Mouse (Mus musculus): ENCODE measurements around the gene Dstn. TPM values are rescaled to one million over a fixed set of nuclear protein-coding genes. Genes with fewer than 3 reads are reported as not detected.

Dstn gene
- polyA plus RNA-seq, 1 experiment from 2014 or later = 684 TPM

- Histone ChIP-seq H3K4me2 (ENCODE audit: low read length) (no peak overlapping the region), H3K36me3 (ENCODE audit: control insufficient read depth, insufficient read depth, low read length) (peaks cover 67% of the 10 kb centered on the region), H3K27me3 (replicated peaks; ENCODE audit: control insufficient read depth, insufficient read depth, low read length) (no peaks in the 10 kb centered on the region), H3K4me1 (replicated peaks; ENCODE audit: control insufficient read depth, insufficient read depth, low read length) (no peaks in the 10 kb centered on the region), H3K4me3 (ENCODE audit: low read depth, low read length) (no peak overlapping the region), H3K9ac (ENCODE audit: low read length) (no peak overlapping the region), H3K9me3 (ENCODE audit: control insufficient read depth, low read length) (no peaks in the 10 kb centered on the region), H3K27ac (ENCODE audit: low read depth) (no peak overlapping the region)
- ATAC-seq (replicated peaks; ENCODE audit: low FRiP score, low TSS enrichment, low read depth) = no peak
- DNase-seq (ENCODE audit: low spot score) = no peak
- 95% methylated on average over 5 of the region's 5 CpGs for WGBS
These were observed 60.1 kb downstream of the Dstn start for GRCm38 (mm10) chr2:143975146-143975649.

- Histone ChIP-seq H3K36me3 (ENCODE audit: control insufficient read depth, insufficient read depth, low read length) (peaks cover 50% of the 10 kb centered on the region), H3K9ac (ENCODE audit: low read length) (no peak overlapping the region)
- WGBS = 95% methylated on average over 8 of the region's 8 CpGs
These were observed 63.5 kb downstream of the Dstn start for GRCm38 (mm10) chr2:143978444-143979147.

DNA sequence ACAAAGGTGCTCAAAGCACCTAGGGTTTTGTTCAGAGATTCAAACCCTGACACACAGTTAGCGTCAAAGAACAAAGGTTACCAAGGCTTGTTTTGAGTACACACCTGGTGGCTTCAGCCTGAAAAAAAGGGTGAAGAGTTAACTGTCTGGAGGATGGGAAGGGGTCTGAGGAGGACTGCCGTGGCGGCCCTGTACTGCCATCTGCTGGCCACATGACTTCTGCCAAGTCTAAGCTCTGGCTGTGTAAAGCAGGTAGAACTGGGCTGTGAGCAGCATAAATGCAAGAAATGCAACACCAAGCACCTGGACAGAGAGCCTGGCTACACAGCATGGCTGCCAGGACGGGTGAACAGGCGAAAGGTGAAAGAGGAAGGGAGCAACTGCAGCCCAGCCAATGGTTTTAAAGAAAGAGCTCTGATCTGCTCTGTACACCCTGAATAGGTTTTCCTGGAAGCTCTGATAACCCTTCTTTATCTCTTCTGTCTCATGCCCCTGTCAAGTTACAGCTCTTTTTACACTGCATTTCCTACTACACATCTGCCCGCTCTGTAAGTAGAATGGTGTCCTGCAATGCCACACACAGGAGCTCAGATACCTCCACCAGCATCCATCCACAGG lies 65.8 kb downstream of the Dstn start:
- Histone ChIP-seq H3K27ac (ENCODE audit: low read depth) (no peak overlapping the region), H3K9ac (ENCODE audit: low read length) (no peak overlapping the region), H3K4me1 (replicated peaks; ENCODE audit: control insufficient read depth, insufficient read depth, low read length) (no peaks in the 10 kb centered on the region), H3K4me3 (ENCODE audit: low read depth, low read length) (no peak overlapping the region), H3K9me3 (ENCODE audit: control insufficient read depth, low read length) (no peaks in the 10 kb centered on the region), H3K27me3 (replicated peaks; ENCODE audit: control insufficient read depth, insufficient read depth, low read length) (no peaks in the 10 kb centered on the region), H3K36me3 (ENCODE audit: control insufficient read depth, insufficient read depth, low read length) (peaks cover 50% of the 10 kb centered on the region), H3K4me2 (ENCODE audit: low read length) (no peak overlapping the region)
- DNase-seq (ENCODE audit: low spot score) = peak; percentile 85
- ATAC-seq (replicated peaks; ENCODE audit: low FRiP score, low TSS enrichment, low read depth) = peak; percentile 76; the same call in 1 of the 2 replicates
- 36% methylated on average over 6 of the region's 6 CpGs for WGBS

More at GRCm38 (mm10) chr2:143978444-143979147, 63.5 kb downstream of the Dstn start:
- H3K4me2 ChIP-seq (ENCODE audit: low read length) = no peak overlapping the region
- ATAC-seq (replicated peaks; ENCODE audit: low FRiP score, low TSS enrichment, low read depth) (no peak), DNase-seq (ENCODE audit: low spot score) (no peak)
- no peak overlapping the region for H3K27ac ChIP-seq (ENCODE audit: low read depth)
- no peaks in the 10 kb centered on the region for H3K4me1 ChIP-seq (replicated peaks; ENCODE audit: control insufficient read depth, insufficient read depth, low read length)
- no peak overlapping the region for H3K4me3 ChIP-seq (ENCODE audit: low read depth, low read length)
- H3K9me3 ChIP-seq (ENCODE audit: control insufficient read depth, low read length) = no peaks in the 10 kb centered on the region
- no peaks in the 10 kb centered on the region for H3K27me3 ChIP-seq (replicated peaks; ENCODE audit: control insufficient read depth, insufficient read depth, low read length)

GRCm38 (mm10) chr2:143982152-143982551 lies 67.0 kb downstream of the Dstn start:
- no peaks in the 10 kb centered on the region for H3K4me1 ChIP-seq (replicated peaks; ENCODE audit: control insufficient read depth, insufficient read depth, low read length)
- no peak overlapping the region for H3K4me2 ChIP-seq (ENCODE audit: low read length)
- DNase-seq (ENCODE audit: low spot score) = no peak
- ATAC-seq (replicated peaks; ENCODE audit: low FRiP score, low TSS enrichment, low read depth) = no peak
- 86% methylated on average over 4 of the region's 4 CpGs for WGBS
- H3K4me3 ChIP-seq (ENCODE audit: low read depth, low read length) = no peak overlapping the region
- H3K27me3 ChIP-seq (replicated peaks; ENCODE audit: control insufficient read depth, insufficient read depth, low read length) = no peaks in the 10 kb centered on the region
- H3K9ac ChIP-seq (ENCODE audit: low read length) = no peak overlapping the region
- no peaks in the 10 kb centered on the region for H3K9me3 ChIP-seq (ENCODE audit: control insufficient read depth, low read length)
- H3K27ac ChIP-seq (ENCODE audit: low read depth) = no peak overlapping the region
- H3K36me3 ChIP-seq (ENCODE audit: control insufficient read depth, insufficient read depth, low read length) = peaks cover 55% of the 10 kb centered on the region

DNA sequence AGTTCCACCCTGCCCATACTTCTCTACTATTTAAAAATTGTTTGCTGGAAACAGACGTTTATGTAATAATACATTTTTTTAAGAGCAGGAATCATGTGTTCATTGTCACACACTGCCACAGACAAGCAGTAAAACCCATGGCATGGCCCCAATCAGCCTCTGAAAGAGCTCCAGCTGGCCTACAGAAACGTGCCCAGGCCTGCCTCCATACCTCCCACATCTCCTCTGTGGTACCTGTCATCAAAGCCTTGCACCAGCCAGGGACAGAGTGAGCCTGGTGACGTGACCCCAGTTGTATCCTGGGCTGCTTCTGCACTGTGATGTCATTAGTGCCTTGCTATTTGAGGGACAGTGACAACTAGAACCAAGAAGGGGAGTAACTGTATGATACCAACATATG lies 67.8 kb downstream of the Dstn start:
- Histone ChIP-seq H3K9me3 (ENCODE audit: control insufficient read depth, low read length) (no peaks in the 10 kb centered on the region), H3K4me3 (ENCODE audit: low read depth, low read length) (no peak overlapping the region), H3K4me1 (replicated peaks; ENCODE audit: control insufficient read depth, insufficient read depth, low read length) (no peaks in the 10 kb centered on the region), H3K4me2 (ENCODE audit: low read length) (no peak overlapping the region), H3K36me3 (ENCODE audit: control insufficient read depth, insufficient read depth, low read length) (peaks cover 61% of the 10 kb centered on the region), H3K27me3 (replicated peaks; ENCODE audit: control insufficient read depth, insufficient read depth, low read length) (no peaks in the 10 kb centered on the region), H3K9ac (ENCODE audit: low read length) (no peak overlapping the region), H3K27ac (ENCODE audit: low read depth) (no peak overlapping the region)
- ATAC-seq (replicated peaks; ENCODE audit: low FRiP score, low TSS enrichment, low read depth) = no peak
- DNase-seq (ENCODE audit: low spot score) = no peak
- WGBS = 51% methylated on average over 3 of the region's 3 CpGs

- Histone ChIP-seq H3K9ac (ENCODE audit: low read length) (no peak overlapping the region), H3K4me2 (ENCODE audit: low read length) (no peak overlapping the region), H3K27me3 (replicated peaks; ENCODE audit: control insufficient read depth, insufficient read depth, low read length) (no peaks in the 10 kb centered on the region), H3K4me3 (ENCODE audit: low read depth, low read length) (no peak overlapping the region), H3K36me3 (ENCODE audit: control insufficient read depth, insufficient read depth, low read length) (peaks cover 59% of the 10 kb centered on the region), H3K27ac (ENCODE audit: low read depth) (no peak overlapping the region), H3K4me1 (replicated peaks; ENCODE audit: control insufficient read depth, insufficient read depth, low read length) (no peaks in the 10 kb centered on the region), H3K9me3 (ENCODE audit: control insufficient read depth, low read length) (no peaks in the 10 kb centered on the region)
- no peak for ATAC-seq (replicated peaks; ENCODE audit: low FRiP score, low TSS enrichment, low read depth)
- no peak for DNase-seq (ENCODE audit: low spot score)
- WGBS = 59% methylated on average over 2 of the region's 2 CpGs
These were observed 68.4 kb downstream of the Dstn start for GRCm38 (mm10) chr2:143983482-143983881.

DNA sequence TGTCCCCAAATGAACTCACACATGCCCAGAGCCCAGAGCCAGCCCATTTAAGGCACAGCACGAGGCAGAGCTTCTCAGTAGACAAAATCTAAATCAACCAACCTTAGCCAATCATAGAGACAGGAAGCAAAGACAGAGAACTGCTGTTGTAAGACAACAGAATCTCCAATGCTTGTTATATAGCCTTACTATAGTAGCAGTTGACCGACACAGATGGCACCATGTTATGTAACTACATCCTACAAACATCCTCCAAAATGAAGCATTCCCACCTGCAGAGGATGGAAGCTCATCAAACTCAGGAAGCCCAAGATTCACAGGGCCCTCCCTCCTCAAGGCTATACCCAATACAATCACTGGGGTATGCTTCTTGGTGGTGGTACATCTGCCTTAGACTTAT lies 72.4 kb downstream of the Dstn start:
- no peak overlapping the region for H3K27ac ChIP-seq (ENCODE audit: low read depth)
- no peak for ATAC-seq (replicated peaks; ENCODE audit: low FRiP score, low TSS enrichment, low read depth)
- H3K4me1 ChIP-seq (replicated peaks; ENCODE audit: control insufficient read depth, insufficient read depth, low read length) = no peaks in the 10 kb centered on the region
- H3K27me3 ChIP-seq (replicated peaks; ENCODE audit: control insufficient read depth, insufficient read depth, low read length) = no peaks in the 10 kb centered on the region
- peaks cover 51% of the 10 kb centered on the region for H3K36me3 ChIP-seq (ENCODE audit: control insufficient read depth, insufficient read depth, low read length)
- no peak overlapping the region for H3K9ac ChIP-seq (ENCODE audit: low read length)
- no peak overlapping the region for H3K4me3 ChIP-seq (ENCODE audit: low read depth, low read length)
- WGBS = 71% methylated on average over 2 of the region's 2 CpGs
- no peak for DNase-seq (ENCODE audit: low spot score)
- no peaks in the 10 kb centered on the region for H3K9me3 ChIP-seq (ENCODE audit: control insufficient read depth, low read length)
- no peak overlapping the region for H3K4me2 ChIP-seq (ENCODE audit: low read length)

- no peak overlapping the region for H3K9ac ChIP-seq (ENCODE audit: low read length)
- H3K4me2 ChIP-seq (ENCODE audit: low read length) = no peak overlapping the region
- 95% methylated on average over 3 of the region's 3 CpGs for WGBS
- no peak overlapping the region for H3K4me3 ChIP-seq (ENCODE audit: low read depth, low read length)
- H3K27me3 ChIP-seq (replicated peaks; ENCODE audit: control insufficient read depth, insufficient read depth, low read length) = no peaks in the 10 kb centered on the region
- no peak overlapping the region for H3K27ac ChIP-seq (ENCODE audit: low read depth)
- no peak for DNase-seq (ENCODE audit: low spot score)
- H3K9me3 ChIP-seq (ENCODE audit: control insufficient read depth, low read length) = no peaks in the 10 kb centered on the region
- peaks cover 47% of the 10 kb centered on the region for H3K36me3 ChIP-seq (ENCODE audit: control insufficient read depth, insufficient read depth, low read length)
- no peak for ATAC-seq (replicated peaks; ENCODE audit: low FRiP score, low TSS enrichment, low read depth)
- no peaks in the 10 kb centered on the region for H3K4me1 ChIP-seq (replicated peaks; ENCODE audit: control insufficient read depth, insufficient read depth, low read length)
These were observed 72.9 kb downstream of the Dstn start for GRCm38 (mm10) chr2:143988016-143988415.

GRCm38 (mm10) chr2:143990997-143991396 lies 75.9 kb downstream of the Dstn start:
- H3K4me2 ChIP-seq (ENCODE audit: low read length) = no peak overlapping the region
- no peak overlapping the region for H3K9ac ChIP-seq (ENCODE audit: low read length)
- ATAC-seq (replicated peaks; ENCODE audit: low FRiP score, low TSS enrichment, low read depth) (no peak), DNase-seq (ENCODE audit: low spot score) (no peak)
- no peak overlapping the region for H3K27ac ChIP-seq (ENCODE audit: low read depth)
- H3K36me3 ChIP-seq (ENCODE audit: control insufficient read depth, insufficient read depth, low read length) = peaks cover 23% of the 10 kb centered on the region
- WGBS = 59% methylated on average over 1 of the region's 1 CpGs
- H3K9me3 ChIP-seq (ENCODE audit: control insufficient read depth, low read length) = no peaks in the 10 kb centered on the region
- H3K4me3 ChIP-seq (ENCODE audit: low read depth, low read length) = no peak overlapping the region
- no peaks in the 10 kb centered on the region for H3K4me1 ChIP-seq (replicated peaks; ENCODE audit: control insufficient read depth, insufficient read depth, low read length)
- H3K27me3 ChIP-seq (replicated peaks; ENCODE audit: control insufficient read depth, insufficient read depth, low read length) = no peaks in the 10 kb centered on the region
